Mouse (Mus musculus) small intestine, adult 2 months (tissue): ENCODE results near the gene Trak1.

ENCODE experiments used
- CTCF ChIP-seq: fragments of 200-500 bp; IDR thresholded peaks from 2 replicates; pipeline ENCODE4 v1.5.1; 2012; ENCODE audit warnings: low read depth, mild to moderate bottlenecking, control low read depth, inconsistent platforms, low read length, moderate library complexity, mixed read lengths; ENCODE audit not compliant: insufficient replicate concordance, insufficient read length; ENCODE audit errors: extremely low read depth
- POLR2A ChIP-seq: fragments of 200-500 bp; IDR thresholded peaks from 2 replicates; pipeline ENCODE4 v1.6.1; 2012; ENCODE audit warnings: low read depth, mild to moderate bottlenecking, control low read depth, inconsistent platforms, low read length, moderate library complexity

- TF ChIP-seq CTCF (no peak), POLR2A (no peak)
Measured at GRCm38 (mm10) chr9:121419573-121419972, 122.3 kb downstream of the Trak1 start.
